Mouse (Mus musculus) hindbrain, embryonic 15.5 days (tissue): ENCODE measurements around the gene Pkn3. TPM values are rescaled to one million over a fixed set of nuclear protein-coding genes. Genes with fewer than 3 reads are reported as not detected.

ENCODE experiments used
- ATAC-seq: fragments of 200-750 bp; cut with Nextera tagmentation; 2 replicates; pipeline ENCODE4 v1.8.0; 2017; ENCODE audit warnings: low read depth, moderate number of reproducible peaks, moderate TSS enrichment; ENCODE audit not compliant: low FRiP score
- H3K27ac ChIP-seq: fragments of 300-500 bp; sonication (generic); replicated peaks from 2 replicates; pipeline ENCODE4 v1.5.1; 2015; ENCODE audit warnings: mild to moderate bottlenecking, inconsistent platforms
- H3K27me3 ChIP-seq: fragments of 300-500 bp; sonication (generic); 2 replicates; pipeline ENCODE4 v1.6.1; 2015; ENCODE audit warnings: control low read depth, inconsistent platforms
- H3K36me3 ChIP-seq: fragments of 300-500 bp; sonication (generic); 2 replicates; pipeline ENCODE4 v1.6.1; 2015; ENCODE audit warnings: control low read depth, inconsistent platforms
- H3K4me1 ChIP-seq: fragments of 300-500 bp; sonication (generic); replicated peaks from 2 replicates; pipeline ENCODE4 v1.6.1; 2015; ENCODE audit warnings: control low read depth, inconsistent platforms
- H3K4me2 ChIP-seq: fragments of 300-500 bp; sonication (generic); 2 replicates; pipeline ENCODE4 v1.6.1; 2015; ENCODE audit warnings: moderate library complexity, mild to moderate bottlenecking, inconsistent platforms
- H3K4me3 ChIP-seq: fragments of 300-500 bp; sonication (generic); 2 replicates; pipeline ENCODE4 v1.5.1; 2015; ENCODE audit warnings: mild to moderate bottlenecking, inconsistent platforms
- H3K9ac ChIP-seq: fragments of 300-500 bp; sonication (generic); 2 replicates; pipeline ENCODE4 v1.6.1; 2015; ENCODE audit warnings: inconsistent platforms
- H3K9me3 ChIP-seq: fragments of 300-500 bp; sonication (generic); 2 replicates; pipeline ENCODE4 v1.6.1; 2016; ENCODE audit warnings: control low read depth, inconsistent platforms
- WGBS: fragments of 180-500 bp; shearing (Covaris S2); methylation state at CpG from one replicate; pipeline ENCODE4 v1.1.7; 2015; 5-methylcytosine and 5-hydroxymethylcytosine counted together
- polyA plus RNA-seq: library from polyadenylated mRNA; unstranded; fragments of >200 nt; fragmentation: Nextera tagmentation; extraction: Ambion mirVana; gene quantifications from 2 replicates; pipeline ENCODE4 v1.2.1, GENCODE M21; 2015

Pkn3 gene
- polyA plus RNA-seq, 1 experiment from 2014 or later = 2.8 TPM

GRCm38 (mm10) chr2:30066046-30066901, 11.2 kb upstream of the Pkn3 start:
- Histone ChIP-seq H3K27me3 (no peaks in the 10 kb centered on the region), H3K4me2 (peak overlapping the region; percentile 79), H3K27ac (peak overlapping the region; percentile 99), H3K4me1 (peaks cover 46% of the 10 kb centered on the region), H3K36me3 (peaks cover 23% of the 10 kb centered on the region), H3K9me3 (no peaks in the 10 kb centered on the region), H3K4me3 (peak overlapping the region; percentile 100), H3K9ac (peak overlapping the region; percentile 98)
- ATAC-seq = peak; percentile 95
- WGBS = 0% methylated on average over 17 of the region's 101 CpGs

GRCm38 (mm10) chr2:30067031-30067888, 10.2 kb upstream of the Pkn3 start:
- Histone ChIP-seq H3K4me1 (peaks cover 36% of the 10 kb centered on the region), H3K4me3 (peak overlapping the region; percentile 100), H3K4me2 (peak overlapping the region; percentile 79), H3K9me3 (no peaks in the 10 kb centered on the region), H3K9ac (peak overlapping the region; percentile 98), H3K36me3 (peaks cover 23% of the 10 kb centered on the region), H3K27me3 (no peaks in the 10 kb centered on the region), H3K27ac (peak overlapping the region; percentile 99)
- WGBS = 0% methylated on average over 48 of the region's 69 CpGs
- peak; percentile 20 for ATAC-seq

GRCm38 (mm10) chr2:30067962-30068361, 9.5 kb upstream of the Pkn3 start:
- Histone ChIP-seq H3K4me1 (peaks cover 29% of the 10 kb centered on the region), H3K9me3 (no peaks in the 10 kb centered on the region), H3K27me3 (no peaks in the 10 kb centered on the region), H3K27ac (peak overlapping the region; percentile 99; the same call in 1 of the 2 replicates), H3K9ac (peak overlapping the region; percentile 98), H3K36me3 (peaks cover 30% of the 10 kb centered on the region), H3K4me3 (peak overlapping the region; percentile 100), H3K4me2 (peak overlapping the region; percentile 79)
- ATAC-seq = no peak
- 26% methylated on average over 7 of the region's 7 CpGs for WGBS

- peaks cover 36% of the 10 kb centered on the region for H3K36me3 ChIP-seq
- H3K4me3 ChIP-seq = no peak overlapping the region
- H3K4me2 ChIP-seq = no peak overlapping the region
- no peak overlapping the region for H3K27ac ChIP-seq
- H3K4me1 ChIP-seq = peaks cover 19% of the 10 kb centered on the region
- no peaks in the 10 kb centered on the region for H3K27me3 ChIP-seq
- H3K9me3 ChIP-seq = no peaks in the 10 kb centered on the region
- WGBS = 80% methylated on average over 7 of the region's 7 CpGs
- H3K9ac ChIP-seq = no peak overlapping the region
- ATAC-seq = no peak
Observed at GRCm38 (mm10) chr2:30072875-30073274, 4.6 kb upstream of the Pkn3 start.

GRCm38 (mm10) chr2:30073285-30073684, 4.2 kb upstream of the Pkn3 start:
- no peak for ATAC-seq

GRCm38 (mm10) chr2:30075625-30076024, 1.9 kb upstream of the Pkn3 start:
- WGBS = 81% methylated on average over 3 of the region's 3 CpGs
- H3K4me3 ChIP-seq = no peak overlapping the region
- no peaks in the 10 kb centered on the region for H3K27me3 ChIP-seq
- no peaks in the 10 kb centered on the region for H3K9me3 ChIP-seq
- no peak overlapping the region for H3K4me2 ChIP-seq
- H3K9ac ChIP-seq = no peak overlapping the region
- no peak for ATAC-seq
- peaks cover 15% of the 10 kb centered on the region for H3K4me1 ChIP-seq
- no peak overlapping the region for H3K27ac ChIP-seq
- H3K36me3 ChIP-seq = peaks cover 14% of the 10 kb centered on the region

More at GRCm38 (mm10) chr2:30073285-30073684, 4.2 kb upstream of the Pkn3 start:
- WGBS = 81% methylated on average over 3 of the region's 3 CpGs
- Histone ChIP-seq H3K9ac (no peak overlapping the region), H3K4me3 (no peak overlapping the region), H3K4me1 (peaks cover 19% of the 10 kb centered on the region), H3K27ac (no peak overlapping the region), H3K27me3 (no peaks in the 10 kb centered on the region), H3K36me3 (peaks cover 36% of the 10 kb centered on the region), H3K9me3 (no peaks in the 10 kb centered on the region), H3K4me2 (no peak overlapping the region)

- no peak overlapping the region for H3K9ac ChIP-seq
- H3K27ac ChIP-seq = no peak overlapping the region
- no peak for ATAC-seq
- no peak overlapping the region for H3K4me3 ChIP-seq
- H3K9me3 ChIP-seq = no peaks in the 10 kb centered on the region
- H3K4me1 ChIP-seq = peaks cover 15% of the 10 kb centered on the region
- no peaks in the 10 kb centered on the region for H3K27me3 ChIP-seq
- peaks cover 13% of the 10 kb centered on the region for H3K36me3 ChIP-seq
- H3K4me2 ChIP-seq = no peak overlapping the region
- WGBS = 95% methylated on average over 9 of the region's 9 CpGs
Observed at GRCm38 (mm10) chr2:30076439-30076838, 1.0 kb upstream of the Pkn3 start.

GRCm38 (mm10) chr2:30076959-30077358, 525 bp upstream of the Pkn3 start:
- H3K36me3 ChIP-seq = peaks cover 13% of the 10 kb centered on the region
- no peaks in the 10 kb centered on the region for H3K27me3 ChIP-seq
- no peaks in the 10 kb centered on the region for H3K9me3 ChIP-seq
- peaks cover 15% of the 10 kb centered on the region for H3K4me1 ChIP-seq
- no peak overlapping the region for H3K27ac ChIP-seq
- no peak overlapping the region for H3K9ac ChIP-seq
- peak overlapping the region; percentile 76 for H3K4me2 ChIP-seq
- peak overlapping the region; percentile 37; the same call in 1 of the 2 replicates for H3K4me3 ChIP-seq
- 0 out of 2 replicates have a peak, but pooled peaks have one; percentile 11 for ATAC-seq
- WGBS = 66% methylated on average over 6 of the region's 6 CpGs

- Histone ChIP-seq H3K4me3 (no peak overlapping the region), H3K4me2 (peak overlapping the region; percentile 76; the same call in 1 of the 2 replicates), H3K36me3 (0 out of 2 replicates have a peak, but pooled peaks cover 2% of the 10 kb centered on the region), H3K27ac (no peak overlapping the region), H3K9me3 (no peaks in the 10 kb centered on the region), H3K4me1 (peaks cover 15% of the 10 kb centered on the region), H3K9ac (no peak overlapping the region), H3K27me3 (no peaks in the 10 kb centered on the region)
- 0 out of 2 replicates have a peak, but pooled peaks have one; percentile 4 for ATAC-seq
- 29% methylated on average over 10 of the region's 10 CpGs for WGBS
Observed at GRCm38 (mm10) chr2:30078349-30078712, 847 bp downstream of the Pkn3 start.

- H3K9ac ChIP-seq = no peak overlapping the region
- WGBS = 75% methylated on average over 4 of the region's 4 CpGs
- H3K4me2 ChIP-seq = no peak overlapping the region
- H3K27ac ChIP-seq = no peak overlapping the region
- no peaks in the 10 kb centered on the region for H3K9me3 ChIP-seq
- peaks cover 15% of the 10 kb centered on the region for H3K4me1 ChIP-seq
- H3K27me3 ChIP-seq = no peaks in the 10 kb centered on the region
- no peak overlapping the region for H3K4me3 ChIP-seq
- H3K36me3 ChIP-seq = no peaks in the 10 kb centered on the region
- no peak for ATAC-seq
Observed at GRCm38 (mm10) chr2:30078760-30079159, 1.3 kb downstream of the Pkn3 start.

GRCm38 (mm10) chr2:30080181-30080800, 2.8 kb downstream of the Pkn3 start:
- WGBS = 91% methylated on average over 15 of the region's 15 CpGs
- Histone ChIP-seq H3K4me3 (no peak overlapping the region), H3K4me2 (no peak overlapping the region), H3K9ac (no peak overlapping the region), H3K4me1 (peaks cover 20% of the 10 kb centered on the region), H3K36me3 (no peaks in the 10 kb centered on the region), H3K9me3 (no peaks in the 10 kb centered on the region), H3K27ac (no peak overlapping the region), H3K27me3 (no peaks in the 10 kb centered on the region)
- ATAC-seq = no peak
